Mouse (Mus musculus): ENCODE results near the gene Sirpa. TPM values are rescaled to one million over a fixed set of nuclear protein-coding genes. Genes with fewer than 3 reads are reported as not detected.

Gene Sirpa
- total RNA-seq, 1 experiment = 6.5 TPM

GRCm38 (mm10) chr2:129605816-129606215, 13.2 kb downstream of the Sirpa start:
- in situ Hi-C loops (cut with MboI; ENCODE audit: low sequenced_read_pairs in 2 of 2, unreplicated experiment in 2 of 2) = no loop called here
- no peaks in the 10 kb centered on the region; a peak in 1 of 4 replicates for H3K4me1 ChIP-seq (ENCODE audit: control insufficient read depth in 2 of 2, insufficient read depth in 2 of 2, low read length in 2 of 2, poor library complexity in 1 of 2)
- no peak for TF ChIP-seq MAFK (IDR thresholded peaks at IDR 0.05; ENCODE audit: insufficient read depth, low read depth, low read length)
- H3K9ac ChIP-seq (ENCODE audit: insufficient read depth, low read depth, low read length, poor library complexity, severe bottlenecking) = no peak overlapping the region
- H3K27ac ChIP-seq (ENCODE audit: insufficient read depth, low read depth, low read length, poor library complexity, severe bottlenecking) = no peak overlapping the region
- no peak for DNase-seq (ENCODE audit: low read depth, low spot score)
- H3K36me3 ChIP-seq (ENCODE audit: control insufficient read depth, insufficient read depth, low read length, poor library complexity, severe bottlenecking) = peaks cover 2% of the 10 kb centered on the region; the same call in 1 of the 2 replicates
- H3K4me3 ChIP-seq (ENCODE audit: insufficient read depth in 1 of 2, low read depth in 1 of 2, low read length in 2 of 2, poor library complexity in 1 of 2, severe bottlenecking in 1 of 2) = no peak overlapping the region
- H3K9me3 ChIP-seq (ENCODE audit: control insufficient read depth, insufficient read depth, low read depth, low read length) = no peaks in the 10 kb centered on the region

GRCm38 (mm10) chr2:129606269-129606668, 13.6 kb downstream of the Sirpa start:
- H3K27ac ChIP-seq (ENCODE audit: insufficient read depth, low read depth, low read length, poor library complexity, severe bottlenecking) = no peak overlapping the region
- H3K9me3 ChIP-seq (ENCODE audit: control insufficient read depth, insufficient read depth, low read depth, low read length) = no peaks in the 10 kb centered on the region
- TF ChIP-seq ZC3H11A (IDR thresholded peaks at IDR 0.05; ENCODE audit: borderline replicate concordance, low read depth, low read length) (no peak), ZNF384 (IDR thresholded peaks at IDR 0.05; ENCODE audit: low read depth, low read length) (no peak), HCFC1 (IDR thresholded peaks at IDR 0.05; ENCODE audit: borderline replicate concordance, insufficient read depth, low read length) (no peak), CHD2 (IDR thresholded peaks at IDR 0.05; ENCODE audit: low read depth, low read length) (no peak), MAFK (IDR thresholded peaks at IDR 0.05; ENCODE audit: insufficient read depth, low read depth, low read length) (no peak)
- no peaks in the 10 kb centered on the region; a peak in 1 of 4 replicates for H3K4me1 ChIP-seq (ENCODE audit: control insufficient read depth in 2 of 2, insufficient read depth in 2 of 2, low read length in 2 of 2, poor library complexity in 1 of 2)
- peaks cover 2% of the 10 kb centered on the region; the same call in 1 of the 2 replicates for H3K36me3 ChIP-seq (ENCODE audit: control insufficient read depth, insufficient read depth, low read length, poor library complexity, severe bottlenecking)
- DNase-seq (ENCODE audit: low read depth, low spot score) = no peak
- no peak overlapping the region for H3K9ac ChIP-seq (ENCODE audit: insufficient read depth, low read depth, low read length, poor library complexity, severe bottlenecking)
- in situ Hi-C loops (cut with MboI; ENCODE audit: low sequenced_read_pairs in 2 of 2, unreplicated experiment in 2 of 2) = no loop called here
- no peak overlapping the region for H3K4me3 ChIP-seq (ENCODE audit: insufficient read depth in 1 of 2, low read depth in 1 of 2, low read length in 2 of 2, poor library complexity in 1 of 2, severe bottlenecking in 1 of 2)

GRCm38 (mm10) chr2:129606899-129607298, 14.3 kb downstream of the Sirpa start:
- Histone ChIP-seq H3K9me3 (ENCODE audit: control insufficient read depth, insufficient read depth, low read depth, low read length) (no peaks in the 10 kb centered on the region), H3K36me3 (ENCODE audit: control insufficient read depth, insufficient read depth, low read length, poor library complexity, severe bottlenecking) (peaks cover 2% of the 10 kb centered on the region; the same call in 1 of the 2 replicates), H3K4me3 (ENCODE audit: insufficient read depth in 1 of 2, low read depth in 1 of 2, low read length in 2 of 2, poor library complexity in 1 of 2, severe bottlenecking in 1 of 2) (no peak overlapping the region), H3K9ac (ENCODE audit: insufficient read depth, low read depth, low read length, poor library complexity, severe bottlenecking) (no peak overlapping the region), H3K27ac (ENCODE audit: insufficient read depth, low read depth, low read length, poor library complexity, severe bottlenecking) (no peak overlapping the region), H3K4me1 (ENCODE audit: control insufficient read depth in 2 of 2, insufficient read depth in 2 of 2, low read length in 2 of 2, poor library complexity in 1 of 2) (no peaks in the 10 kb centered on the region; a peak in 1 of 4 replicates)
- in situ Hi-C loops (cut with MboI; ENCODE audit: low sequenced_read_pairs in 2 of 2, unreplicated experiment in 2 of 2) = no loop called here
- TF ChIP-seq ZNF384 (IDR thresholded peaks at IDR 0.05; ENCODE audit: low read depth, low read length) (no peak), HCFC1 (IDR thresholded peaks at IDR 0.05; ENCODE audit: borderline replicate concordance, insufficient read depth, low read length) (no peak), ZC3H11A (IDR thresholded peaks at IDR 0.05; ENCODE audit: borderline replicate concordance, low read depth, low read length) (no peak), MAFK (IDR thresholded peaks at IDR 0.05; ENCODE audit: insufficient read depth, low read depth, low read length) (no peak), CHD2 (IDR thresholded peaks at IDR 0.05; ENCODE audit: low read depth, low read length) (no peak)
- DNase-seq (ENCODE audit: low read depth, low spot score) = no peak

- no peak for TF ChIP-seq HCFC1 (IDR thresholded peaks at IDR 0.05; ENCODE audit: borderline replicate concordance, insufficient read depth, low read length)
- no peak for TF ChIP-seq MAFK (IDR thresholded peaks at IDR 0.05; ENCODE audit: insufficient read depth, low read depth, low read length)
- no peak for TF ChIP-seq CHD2 (IDR thresholded peaks at IDR 0.05; ENCODE audit: low read depth, low read length)
- TF ChIP-seq ZC3H11A (IDR thresholded peaks at IDR 0.05; ENCODE audit: borderline replicate concordance, low read depth, low read length) = no peak
- no peak for TF ChIP-seq ZNF384 (IDR thresholded peaks at IDR 0.05; ENCODE audit: low read depth, low read length)
- no peaks in the 10 kb centered on the region for H3K4me1 ChIP-seq (ENCODE audit: control insufficient read depth in 2 of 2, insufficient read depth in 2 of 2, low read length in 2 of 2, poor library complexity in 1 of 2)
- no peaks in the 10 kb centered on the region for H3K9me3 ChIP-seq (ENCODE audit: control insufficient read depth, insufficient read depth, low read depth, low read length)
- no peak overlapping the region for H3K4me3 ChIP-seq (ENCODE audit: insufficient read depth in 1 of 2, low read depth in 1 of 2, low read length in 2 of 2, poor library complexity in 1 of 2, severe bottlenecking in 1 of 2)
- no peak for DNase-seq (ENCODE audit: low read depth, low spot score)
- peaks cover 5% of the 10 kb centered on the region; the same call in 1 of the 2 replicates for H3K36me3 ChIP-seq (ENCODE audit: control insufficient read depth, insufficient read depth, low read length, poor library complexity, severe bottlenecking)
- no peak overlapping the region for H3K27ac ChIP-seq (ENCODE audit: insufficient read depth, low read depth, low read length, poor library complexity, severe bottlenecking)
- in situ Hi-C loops (cut with MboI; ENCODE audit: low sequenced_read_pairs in 2 of 2, unreplicated experiment in 2 of 2) = no loop called here
- H3K9ac ChIP-seq (ENCODE audit: insufficient read depth, low read depth, low read length, poor library complexity, severe bottlenecking) = no peak overlapping the region
Measured at GRCm38 (mm10) chr2:129613971-129614370, 21.3 kb downstream of the Sirpa start.

Measured in ES-E14 (cell line).